Mouse (Mus musculus): ENCODE results near the gene BC080695. TPM values are rescaled to one million over a fixed set of nuclear protein-coding genes. Genes with fewer than 3 reads are reported as not detected.
"Not testable (repeated sequence)": the region's sequence is repeated elsewhere in the genome, so short reads cannot be mapped to it uniquely, and the experiment has no call there.

BC080695 gene
- not detected for total RNA-seq (2018; cell fraction: chromatin; rRNA removed)
- total RNA-seq (2018; cell fraction: cytosol; rRNA removed), result not detected
- not detected for total RNA-seq (2018; cell fraction: nucleus; rRNA removed)
- not detected in 3 replicates for polyA plus RNA-seq (2018)

DNA sequence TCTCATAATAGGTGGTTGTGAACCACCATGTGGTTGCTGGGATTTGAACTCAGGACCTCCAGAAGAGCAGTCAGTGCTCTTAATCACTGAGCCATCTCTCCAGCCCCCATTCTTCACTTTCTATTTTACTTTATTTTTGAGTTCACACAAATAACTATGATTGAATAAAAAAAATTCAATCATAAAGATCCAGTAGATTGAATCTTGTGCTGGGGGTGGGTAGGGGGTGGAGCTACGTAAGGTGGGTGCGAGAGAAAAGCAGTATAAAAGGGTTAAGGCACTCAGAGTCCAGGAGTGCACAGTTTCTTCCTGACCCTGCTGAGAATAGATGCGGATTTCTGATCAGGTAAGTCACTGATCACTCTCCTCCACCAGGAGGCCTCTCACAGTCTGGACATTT lies at the start of gene BC080695, which contains the start of gene Gm13057:
TSS of gene BC080695 (plus strand) at position 301 of the 400 bp plus-strand sequence.
TSS of gene Gm13057 (plus strand) at position 310 of the 400 bp plus-strand sequence.
- not testable (repeated sequence) for H3K4me3 ChIP-seq (ENCODE audit: inconsistent target); H3K79me2 ChIP-seq (ENCODE audit: inconsistent target); H3K36me3 ChIP-seq (ENCODE audit: inconsistent target); H3K27ac ChIP-seq
- no CpG with 5 or more reads among the region's 3 CpGs for WGBS (ENCODE audit: missing documents)

DNA sequence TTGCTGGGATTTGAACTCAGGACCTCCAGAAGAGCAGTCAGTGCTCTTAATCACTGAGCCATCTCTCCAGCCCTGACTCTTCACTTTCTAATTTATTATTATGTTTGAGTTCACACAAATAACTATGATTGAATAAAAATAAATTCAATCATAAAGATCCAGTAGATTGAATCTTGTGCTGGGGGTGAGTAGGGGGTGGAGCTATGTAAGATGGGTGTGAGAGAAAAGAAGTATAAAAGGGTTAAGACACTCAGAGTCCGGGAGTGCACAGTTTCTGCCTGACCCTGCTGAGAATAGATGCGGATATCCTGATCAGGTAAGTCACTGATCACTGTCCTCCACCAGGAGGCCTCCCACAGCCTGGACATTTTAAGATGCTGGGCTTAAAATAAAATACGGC lies 40.5 kb upstream of the BC080695 start, which contains the start of gene Gm13043:
TSS of gene Gm13043 (plus strand) at position 301 of the 400 bp plus-strand sequence.
- WGBS (ENCODE audit: missing documents), result 90% methylated on average over 2 of the region's 3 CpGs
- no peaks in the 10 kb centered on the region for H3K36me3 ChIP-seq (ENCODE audit: inconsistent target)

DNA sequence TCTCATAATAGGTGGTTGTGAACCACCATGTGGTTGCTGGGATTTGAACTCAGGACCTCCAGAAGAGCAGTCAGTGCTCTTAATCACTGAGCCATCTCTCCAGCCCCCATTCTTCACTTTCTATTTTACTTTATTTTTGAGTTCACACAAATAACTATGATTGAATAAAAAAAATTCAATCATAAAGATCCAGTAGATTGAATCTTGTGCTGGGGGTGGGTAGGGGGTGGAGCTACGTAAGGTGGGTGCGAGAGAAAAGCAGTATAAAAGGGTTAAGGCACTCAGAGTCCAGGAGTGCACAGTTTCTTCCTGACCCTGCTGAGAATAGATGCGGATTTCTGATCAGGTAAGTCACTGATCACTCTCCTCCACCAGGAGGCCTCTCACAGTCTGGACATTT lies 15.8 kb upstream of the BC080695 start, which contains the start of gene Gm13040:
TSS of gene Gm13040 (plus strand) at position 301 of the 400 bp plus-strand sequence.
- not testable (repeated sequence) for H3K4me3 ChIP-seq (ENCODE audit: inconsistent target); H3K36me3 ChIP-seq (ENCODE audit: inconsistent target); H3K27ac ChIP-seq; H3K79me2 ChIP-seq (ENCODE audit: inconsistent target)
- no CpG with 5 or more reads among the region's 3 CpGs for WGBS (ENCODE audit: missing documents)

More for the DNA sequence above, 40.5 kb upstream of the BC080695 start, which contains the start of gene Gm13043:
- no peak within 1 kb of the TSS for H3K27ac ChIP-seq
- H3K79me2 ChIP-seq (ENCODE audit: inconsistent target), result no peaks in the 10 kb centered on the region
- no peak within 1 kb of the TSS for H3K4me3 ChIP-seq (ENCODE audit: inconsistent target)

DNA sequence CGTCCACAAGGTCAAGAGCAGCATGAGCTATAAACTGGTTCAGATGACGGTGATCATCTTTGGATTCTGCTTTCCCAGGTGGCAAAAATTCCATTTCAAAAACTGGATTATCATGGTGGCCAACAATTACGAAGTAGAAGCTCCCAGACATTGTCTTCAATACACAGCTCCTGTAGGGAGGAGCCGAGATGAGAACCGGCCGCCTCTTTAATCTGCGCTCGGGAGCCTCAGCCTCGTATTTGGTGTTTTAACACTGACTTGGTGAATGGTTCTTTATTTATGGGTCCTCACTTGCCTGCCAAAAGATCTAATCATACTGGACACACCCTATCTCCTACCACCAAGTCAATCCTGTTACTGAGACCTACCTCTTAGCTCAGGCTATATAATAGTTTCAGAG lies 60.4 kb downstream of the BC080695 start:
- not testable (repeated sequence) for H3K4me3 ChIP-seq (ENCODE audit: inconsistent target); H3K36me3 ChIP-seq (ENCODE audit: inconsistent target); H3K27ac ChIP-seq; H3K79me2 ChIP-seq (ENCODE audit: inconsistent target)
- WGBS (ENCODE audit: missing documents), result 92% methylated on average over 8 of the region's 9 CpGs

DNA sequence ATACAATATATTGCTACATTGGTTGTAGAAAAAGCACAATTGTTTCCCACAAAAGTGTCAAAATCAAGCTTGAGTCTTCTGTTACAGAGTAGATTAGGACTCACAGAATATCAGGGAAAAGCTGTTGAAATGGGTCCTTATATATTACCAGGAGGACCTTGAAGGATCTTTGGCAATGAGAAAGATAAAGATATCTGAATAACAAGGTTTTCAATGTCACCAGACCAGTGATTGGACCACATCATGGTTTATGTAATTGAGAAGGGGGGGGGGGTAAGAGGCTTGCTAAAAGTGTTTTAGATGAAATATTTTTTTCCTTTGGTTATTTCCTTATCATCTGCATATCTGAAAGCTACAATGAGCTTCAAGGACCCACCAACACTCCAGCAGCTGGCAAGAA lies 63.2 kb downstream of the BC080695 start, which contains the start of gene Gm13083:
TSS of gene Gm13083 (plus strand) at position 301 of the 400 bp plus-strand sequence.
- not testable (repeated sequence) for H3K27ac ChIP-seq; H3K4me3 ChIP-seq (ENCODE audit: inconsistent target); H3K36me3 ChIP-seq (ENCODE audit: inconsistent target); H3K79me2 ChIP-seq (ENCODE audit: inconsistent target)

DNA sequence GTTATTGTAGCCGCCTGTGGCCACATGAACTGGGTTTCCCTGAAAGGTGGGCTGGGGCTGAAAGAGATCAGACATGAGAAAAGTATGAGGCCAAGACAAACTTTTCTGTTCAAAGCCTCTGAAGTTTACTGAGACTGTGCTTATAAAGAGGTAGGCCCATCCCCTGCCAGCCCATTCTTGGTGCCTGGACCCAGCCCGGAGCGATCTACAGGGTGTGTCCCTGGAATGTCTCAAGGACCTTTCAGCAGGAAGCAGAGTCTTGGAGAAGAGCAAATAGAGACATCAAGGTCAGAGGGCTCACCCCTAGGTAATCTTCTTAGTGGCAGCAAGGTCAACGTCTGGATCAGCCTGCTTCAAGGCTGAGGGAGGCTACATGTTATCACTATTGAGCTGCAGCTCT lies 66.6 kb downstream of the BC080695 start:
- H3K79me2 ChIP-seq (ENCODE audit: inconsistent target); H3K27ac ChIP-seq; H3K36me3 ChIP-seq (ENCODE audit: inconsistent target); H3K4me3 ChIP-seq (ENCODE audit: inconsistent target): not testable (repeated sequence)
- 86% methylated on average over 4 of the region's 4 CpGs for WGBS (ENCODE audit: missing documents)

Other genes with a start within 250 kb of the BC080695 start
- not detected in 3 replicates for gene Lrrc38, start 201.9 kb upstream of the BC080695 start, polyA plus RNA-seq (2018)
- gene Pramel1, start 157.3 kb upstream of the BC080695 start, polyA plus RNA-seq (2018), result not detected in 3 replicates
- gene Pramef8, start 139.3 kb upstream of the BC080695 start, polyA plus RNA-seq (2018), result 9.1 to 17.7 TPM (median 13.0 TPM) in 3 replicates
- gene Oog4, start 101.4 kb upstream of the BC080695 start, polyA plus RNA-seq (2018), result not detected in 3 replicates
- gene Gm13043, start 40.4 kb upstream of the BC080695 start, polyA plus RNA-seq (2018), result not detected in 3 replicates
- gene Gm13040, start 15.7 kb upstream of the BC080695 start, polyA plus RNA-seq (2018), result not detected in 3 replicates
- not detected in 3 replicates for gene Gm13057, start within 50 bp of the BC080695 start, polyA plus RNA-seq (2018)
- gene Gm13083, start 63.3 kb downstream of the BC080695 start, polyA plus RNA-seq (2018), result not detected in 3 replicates
- not detected in 3 replicates for gene Gm13088, start 105.5 kb downstream of the BC080695 start, polyA plus RNA-seq (2018)
- not detected in 3 replicates for gene Gm13089, start 151.0 kb downstream of the BC080695 start, polyA plus RNA-seq (2018)
- not detected in 3 replicates for gene Gm13078, start 167.8 kb downstream of the BC080695 start, polyA plus RNA-seq (2018)
- gene Gm13023, start 237.7 kb downstream of the BC080695 start, polyA plus RNA-seq (2018), result not detected in 3 replicates